14 mouse cellular contexts compared by ENCODE assay signal in genomic region chr3:82099127-82099526, GRCm38 (mm10). TPM values are rescaled to one million over a fixed set of nuclear protein-coding genes. Genes with fewer than 3 reads are reported as not detected.
"Had no signal": no experiment of that assay in that cellular context is flagged by ENCODE, and none has a peak within 500 bp of the region (broad histone marks: within the 10 kb centered on the region; RNA-seq: fewer than 3 reads in every experiment).

No protein-coding gene starts in this region.

- ATAC-seq: midbrain, embryonic 16.5 days had no signal

- DNase-seq: lung, adult 18-20 months; lung, embryonic 14.5 days; lung, postnatal 10 days; lung, postnatal 4 days; midbrain, embryonic 14.5 days; retina, postnatal 1 day; right cerebral cortex, postnatal 14 days; right cerebral cortex, postnatal 4 days; spleen, adult 18-20 months; thymus, adult 18-20 months; thymus, postnatal 14 days; thymus, postnatal 36 days had no signal

RNA-seq across cellular contexts. Expression of gene Gucy1b1, which starts 24.6 kb away (rescaled TPM):
- total RNA-seq: megakaryocyte, adult 5-6 weeks had no signal
